Mouse (Mus musculus): Measurements from ENCODE around the gene Lrrc8a.

GRCm38 (mm10) chr2:30211408-30212168 is 25.9 kb upstream of the Lrrc8a start:
- TF ChIP-seq CTCF (IDR thresholded peaks at IDR 0.05; ENCODE audit: extremely low read depth, insufficient read depth, low read length) (no peak), POLR2A (IDR thresholded peaks at IDR 0.05; ENCODE audit: extremely low read depth, insufficient read depth, low read length) (no peak)

Data from cortical plate, adult 2 months (tissue).